Mouse (Mus musculus) ovary, postnatal 14 days (tissue): ENCODE results near the gene Pgf.

ENCODE experiments used
- DNase-seq: peaks from one replicate; pipeline ENCODE4 v3.0.0; 2022; ENCODE audit warnings: low spot score

Pgf gene

DNA sequence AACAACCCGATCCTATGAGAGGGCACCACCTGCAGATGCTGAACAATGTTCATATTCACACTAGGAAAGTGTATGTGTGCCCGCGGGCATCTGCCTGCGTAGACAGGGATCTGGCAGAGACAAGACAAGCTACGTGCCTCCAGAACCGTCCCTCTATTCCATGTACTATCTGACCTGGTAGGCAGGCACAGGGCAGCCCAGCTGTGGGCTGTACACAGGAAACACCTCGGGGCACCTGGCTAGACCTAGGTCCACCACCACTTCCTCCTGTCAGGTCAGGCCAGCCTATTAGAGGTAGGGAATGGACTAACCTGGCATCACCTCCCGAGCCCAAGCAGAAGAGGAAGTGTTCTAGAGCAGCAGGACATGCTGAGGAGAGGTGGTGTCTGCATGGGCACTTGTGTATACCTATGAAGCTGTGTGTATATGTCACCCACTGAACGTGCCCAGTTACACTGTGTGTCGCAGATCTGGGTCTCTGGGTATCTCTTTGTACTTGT is at the start of gene Pgf:
Pgf (minus strand) TSS at position 51 of the 500 bp plus-strand sequence.
- no peak for DNase-seq

GRCm38 (mm10) chr12:85227227-85227626 is 49.6 kb upstream of the Pgf start:
- DNase-seq, result no peak

DNA sequence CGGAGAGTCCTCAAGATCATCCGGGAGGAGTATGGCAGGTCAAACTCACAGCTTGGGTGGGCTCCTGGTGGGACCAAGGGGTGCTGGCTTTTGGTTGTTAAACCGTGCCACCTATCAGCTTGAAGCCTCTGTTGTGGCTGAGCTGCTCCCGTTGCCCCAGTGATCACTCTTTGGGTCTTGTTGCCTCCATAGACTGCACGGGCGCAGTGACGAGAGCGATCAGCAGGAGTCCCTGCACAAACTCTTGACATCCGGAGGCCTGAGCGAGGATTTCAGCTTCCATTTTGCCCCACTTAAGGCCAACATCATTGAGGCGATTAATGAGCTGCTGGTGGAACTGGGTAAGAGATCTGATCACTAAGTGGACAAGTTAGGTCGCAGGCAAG is 42.3 kb upstream of the Pgf start:
- DNase-seq, result no peak

- DNase-seq, result peak; percentile 98
Observed at GRCm38 (mm10) chr12:85219236-85219904, 41.8 kb upstream of the Pgf start, which contains the start of gene Eif2b2. Gene Eif2b2 (plus strand): TSS chr12:85219481.

DNA sequence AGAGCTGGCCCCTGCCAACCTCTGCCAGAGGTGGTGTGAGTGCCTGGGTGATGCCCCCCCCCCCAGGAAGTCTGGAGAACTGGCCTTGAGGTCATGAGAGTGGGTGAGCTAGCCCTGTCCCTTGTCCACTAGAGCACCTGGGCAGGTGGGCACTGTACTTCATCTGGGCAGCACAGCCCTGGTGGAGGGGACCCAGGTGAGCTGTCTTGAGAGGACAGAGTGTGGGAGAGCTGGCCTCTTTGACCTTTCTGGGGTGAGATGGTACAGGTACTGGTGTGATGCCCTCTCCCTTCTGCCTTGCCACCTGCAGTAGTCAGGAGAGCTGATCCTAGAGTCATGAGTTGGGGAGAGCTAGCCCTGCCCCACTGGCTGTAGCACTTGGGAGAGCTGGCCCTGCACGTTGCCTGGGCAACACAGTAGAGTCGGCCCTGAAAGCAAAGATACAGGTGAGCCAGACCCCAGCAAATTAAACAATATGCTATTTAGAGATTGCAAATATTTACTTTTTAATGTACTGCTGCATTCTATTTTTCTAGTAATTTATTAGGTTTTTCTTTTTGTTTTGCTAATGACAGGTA is 40.2 kb upstream of the Pgf start:
- no peak for DNase-seq

- no peak for DNase-seq
Observed at GRCm38 (mm10) chr12:85215031-85215430, 37.4 kb upstream of the Pgf start.

- DNase-seq, result no peak
Observed at GRCm38 (mm10) chr12:85208687-85209199, 31.2 kb upstream of the Pgf start.

DNA sequence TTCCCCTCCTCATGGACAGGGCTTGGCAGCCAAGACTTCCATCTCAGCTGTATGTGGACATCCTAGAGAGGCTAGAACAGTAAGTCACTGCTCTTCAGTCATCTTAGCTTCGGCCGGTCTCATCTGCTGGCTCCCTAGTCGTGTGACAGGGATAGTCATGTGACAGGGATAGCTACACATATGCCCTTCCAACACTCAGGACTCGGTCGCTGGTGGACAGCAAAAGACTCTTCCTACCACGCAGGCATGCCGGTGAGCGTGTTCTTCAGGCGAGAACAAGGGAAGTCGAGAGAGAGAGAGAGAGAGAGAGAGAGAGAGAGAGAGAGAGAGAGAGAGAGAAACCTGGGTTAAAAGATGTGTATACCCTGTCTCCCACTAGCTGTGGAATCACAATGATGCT is 27.8 kb upstream of the Pgf start:
- DNase-seq, result no peak

GRCm38 (mm10) chr12:85204105-85204504 is 26.5 kb upstream of the Pgf start:
- no peak for DNase-seq

GRCm38 (mm10) chr12:85203699-85204098 is 26.1 kb upstream of the Pgf start:
- no peak for DNase-seq

- no peak for DNase-seq
Observed at GRCm38 (mm10) chr12:85202191-85202590, 24.6 kb upstream of the Pgf start.

GRCm38 (mm10) chr12:85201830-85202147 is 24.2 kb upstream of the Pgf start:
- no peak for DNase-seq

GRCm38 (mm10) chr12:85200929-85201829 is 23.6 kb upstream of the Pgf start:
- no peak for DNase-seq

DNA sequence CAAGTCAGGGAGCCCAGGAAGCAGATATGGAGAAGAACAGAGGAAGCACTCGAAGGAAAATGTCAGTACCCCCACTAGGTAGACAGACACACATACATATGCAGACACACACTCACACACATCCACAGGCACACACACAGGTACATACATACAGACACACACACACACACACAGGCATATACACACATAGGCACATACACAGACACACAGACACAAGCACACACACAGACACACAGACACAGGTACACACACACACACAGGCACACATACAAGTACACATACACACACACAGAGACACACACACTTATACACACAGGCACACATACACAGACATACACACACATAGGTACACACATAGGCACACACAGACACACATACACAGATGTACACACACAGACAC is 22.4 kb upstream of the Pgf start:
- DNase-seq, result no peak

DNA sequence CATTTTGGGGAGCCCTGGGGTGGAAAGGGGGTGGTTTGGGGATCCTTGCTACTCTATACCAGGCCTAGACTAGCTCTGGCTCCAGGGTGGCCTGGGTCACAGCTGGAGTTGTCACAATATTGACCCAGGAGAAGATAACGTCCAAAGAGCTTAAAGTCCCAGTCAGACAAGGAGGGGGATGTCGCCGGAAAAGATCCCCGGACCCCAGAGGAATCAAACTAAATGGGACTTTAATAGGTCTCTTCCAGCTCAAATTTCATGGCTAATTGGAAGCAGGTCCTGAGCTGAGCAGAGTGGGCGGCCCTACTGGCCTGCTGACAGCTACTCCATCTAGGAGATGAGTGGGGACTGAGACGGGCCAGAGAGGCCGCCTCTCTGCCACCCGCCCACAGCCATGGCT is 20.3 kb upstream of the Pgf start:
- DNase-seq, result no peak

DNA sequence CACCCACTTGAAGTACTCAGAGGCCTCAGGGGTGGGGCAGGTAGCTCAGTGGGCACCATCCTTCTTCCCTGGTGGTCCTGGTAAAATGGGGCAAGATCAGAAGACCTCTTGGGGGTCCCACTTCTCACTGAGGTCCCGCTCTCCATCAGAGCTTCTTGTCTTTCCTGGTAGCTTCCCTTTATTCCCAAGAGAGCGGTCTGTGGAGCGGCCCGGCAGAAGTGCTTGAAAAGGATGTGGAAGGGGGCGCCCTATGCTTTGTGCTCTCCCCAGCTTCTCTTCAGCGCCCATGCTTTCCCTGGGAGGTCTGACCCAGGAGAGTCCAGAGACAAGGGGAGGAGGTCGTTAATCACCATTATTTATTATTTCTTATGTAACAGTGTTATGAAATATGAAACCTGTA is 19.8 kb upstream of the Pgf start:
- no peak for DNase-seq

GRCm38 (mm10) chr12:85196191-85196590 is 18.6 kb upstream of the Pgf start:
- DNase-seq, result no peak

DNA sequence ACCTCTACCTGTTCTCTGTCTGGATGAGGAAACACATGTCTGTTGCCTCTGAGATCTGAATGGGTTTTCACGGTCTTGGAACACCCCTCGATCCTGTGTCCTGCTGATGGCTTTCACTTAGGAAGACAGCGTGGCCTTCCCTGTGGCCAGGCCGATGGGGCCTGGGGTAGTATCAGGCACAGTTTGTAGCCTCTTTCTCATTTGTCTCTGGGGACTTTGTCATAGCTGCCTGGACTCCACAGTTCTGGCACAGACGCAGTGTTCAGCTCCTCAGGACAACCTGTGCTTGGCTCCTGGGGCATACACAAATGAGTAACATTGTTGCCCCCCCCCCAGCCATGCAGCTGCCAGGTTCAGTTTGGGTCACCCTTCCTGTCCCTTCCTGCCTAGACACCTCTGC is 17.5 kb upstream of the Pgf start:
- no peak for DNase-seq

DNA sequence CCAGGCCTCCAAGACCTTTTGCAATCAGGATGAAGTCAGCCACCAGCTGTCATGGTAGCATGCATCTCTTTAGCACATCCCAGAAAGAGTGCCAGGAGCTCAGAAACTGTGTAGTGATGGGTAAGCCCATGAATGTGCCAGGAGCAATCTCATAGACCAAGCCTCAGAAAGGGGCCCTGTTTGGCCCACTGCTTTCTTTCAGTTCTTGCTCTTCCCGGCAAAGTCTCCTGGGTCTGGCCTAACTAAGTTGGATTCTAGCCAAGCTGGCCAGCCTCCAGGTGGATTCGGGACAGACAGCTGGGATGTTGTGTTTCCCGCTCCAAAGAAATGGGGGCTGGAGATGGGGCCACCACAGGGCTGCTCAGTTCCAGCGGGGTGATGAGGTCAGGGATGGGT is 17.0 kb upstream of the Pgf start:
- peak; percentile 79 for DNase-seq

GRCm38 (mm10) chr12:85193923-85194622 is 16.5 kb upstream of the Pgf start:
- no peak for DNase-seq

- DNase-seq, result no peak
Observed at GRCm38 (mm10) chr12:85193146-85193545, 15.6 kb upstream of the Pgf start.

- DNase-seq, result no peak
Observed at GRCm38 (mm10) chr12:85192461-85193108, 15.0 kb upstream of the Pgf start.
